Comparison of ENCODE assay signal across 12 mouse cellular contexts in genomic region chr10:68268629-68269028, GRCm38 (mm10). TPM values are rescaled to one million over a fixed set of nuclear protein-coding genes. Genes with fewer than 3 reads are reported as not detected.
A peak's percentile ranks its signal among the peaks of the same experiment; 100 is the strongest.
DNase-seq lines count a peak whose midpoint lies in the region; ATAC-seq and TF ChIP-seq lines count a peak whose summit lies in the region.
"Had no signal": no experiment of that assay in that cellular context is flagged by ENCODE, and none has a peak within 500 bp of the region (broad histone marks: within the 10 kb centered on the region; RNA-seq: fewer than 3 reads in every experiment).

No protein-coding gene starts in this region.

- ATAC-seq in intestine, embryonic 14.5 days (replicated peaks; ENCODE audit: low FRiP score, low TSS enrichment, low read depth) = peak; percentile 59; the same call in 1 of the 2 replicates
- 0 out of 2 replicates have a peak, but pooled peaks have one; percentile 36 for ATAC-seq in stomach, postnatal 0 days (ENCODE audit: low FRiP score, low TSS enrichment)
- ATAC-seq: midbrain, embryonic 16.5 days had no signal

- H3K9me3 ChIP-seq in intestine, embryonic 14.5 days (ENCODE audit: control insufficient read depth, low read length) = no peaks in the 10 kb centered on the region
- no peaks in the 10 kb centered on the region for H3K9me3 ChIP-seq in stomach, postnatal 0 days (ENCODE audit: control insufficient read depth, low read length)
- H3K9me3 ChIP-seq: limb, embryonic 12.5 days had no signal

- TF ChIP-seq CTCF in left cerebral cortex, adult 2 months (IDR thresholded peaks at IDR 0.05) = no peak
- TF ChIP-seq CTCF in stomach, postnatal 0 days (IDR thresholded peaks at IDR 0.05; ENCODE audit: low read depth) = no peak

- no peak for TF ChIP-seq EP300 in stomach, postnatal 0 days (optimal IDR thresholded peaks at IDR 0.05)

- H3K36me3 ChIP-seq in intestine, embryonic 14.5 days (ENCODE audit: control insufficient read depth, insufficient read depth, low read length) = peaks cover 22% of the 10 kb centered on the region
- 0 out of 2 replicates have a peak, but pooled peaks cover 2% of the 10 kb centered on the region for H3K36me3 ChIP-seq in stomach, postnatal 0 days (ENCODE audit: control insufficient read depth, insufficient read depth, low read length)

- H3K4me3 ChIP-seq in left cerebral cortex, adult 2 months = no peak overlapping the region
- no peak overlapping the region for H3K4me3 ChIP-seq in intestine, embryonic 14.5 days (ENCODE audit: low read depth, low read length)
- no peak overlapping the region for H3K4me3 ChIP-seq in stomach, postnatal 0 days (ENCODE audit: low read depth, low read length)
- H3K4me3 ChIP-seq: limb, embryonic 12.5 days had no signal

- no peak overlapping the region for H3K4me2 ChIP-seq in intestine, embryonic 14.5 days (ENCODE audit: low read length)
- H3K4me2 ChIP-seq in stomach, postnatal 0 days (replicated peaks; ENCODE audit: low read depth) = no peak overlapping the region
- H3K4me2 ChIP-seq: limb, embryonic 12.5 days had no signal

- no peak for DNase-seq in left cerebral cortex, adult 2 months (ENCODE audit: extremely low spot score in 1 of 2, low spot score in 2 of 2)
- DNase-seq in left cerebral cortex, adult 9 months (ENCODE audit: low spot score in 2 of 2) = no peak
- no peak for DNase-seq in intestine, embryonic 14.5 days (ENCODE audit: low spot score)
- DNase-seq in kidney, postnatal 4 days = peak; percentile 53 to 69
- no peak for DNase-seq in stomach, postnatal 0 days (ENCODE audit: low spot score)
- DNase-seq in testis, postnatal 10 days (ENCODE audit: low spot score) = no peak
- no peak for DNase-seq in cerebellum, postnatal 14 days
- DNase-seq in spleen, adult 12 weeks (ENCODE audit: low spot score) = no peak
- DNase-seq: heart, postnatal 14 days; retina, postnatal 1 day had no signal

- intact Hi-C loops in left cerebral cortex, adult 2 months (cut with DNase I) = no loop called here

- no peaks in the 10 kb centered on the region for H3K27me3 ChIP-seq in intestine, embryonic 14.5 days (replicated peaks; ENCODE audit: control insufficient read depth, insufficient read depth, low read length)
- H3K27me3 ChIP-seq in stomach, postnatal 0 days (ENCODE audit: control insufficient read depth, insufficient read depth, low read length) = no peaks in the 10 kb centered on the region
- H3K27me3 ChIP-seq: limb, embryonic 12.5 days had no signal

- no peak overlapping the region for H3K9ac ChIP-seq in intestine, embryonic 14.5 days (ENCODE audit: low read length)
- no peak overlapping the region for H3K9ac ChIP-seq in stomach, postnatal 0 days (ENCODE audit: low read length)
- H3K9ac ChIP-seq: limb, embryonic 12.5 days had no signal

- peak overlapping the region; percentile 13; the same call in 1 of the 2 replicates for H3K27ac ChIP-seq in left cerebral cortex, adult 2 months
- no peak overlapping the region for H3K27ac ChIP-seq in intestine, embryonic 14.5 days (ENCODE audit: low read depth)
- no peak overlapping the region for H3K27ac ChIP-seq in stomach, postnatal 0 days (replicated peaks)
- H3K27ac ChIP-seq: limb, embryonic 12.5 days had no signal

- 59% methylated on average over 5 of the region's 5 CpGs for WGBS in intestine, embryonic 14.5 days
- WGBS in stomach, postnatal 0 days = 42% methylated on average over 5 of the region's 5 CpGs

- H3K4me1 ChIP-seq in intestine, embryonic 14.5 days (replicated peaks; ENCODE audit: control insufficient read depth, insufficient read depth, low read length) = peaks cover 9% of the 10 kb centered on the region; the same call in 1 of the 2 replicates
- H3K4me1 ChIP-seq in stomach, postnatal 0 days (replicated peaks; ENCODE audit: control insufficient read depth, insufficient read depth) = no peaks in the 10 kb centered on the region

RNA-seq across cellular contexts. Expression of gene Arid5b, which starts 9.9 kb away (rescaled TPM):
- total RNA-seq in left cerebral cortex, adult 2 months (2021) = 10 to 100 TPM; 32.3 to 38.3 TPM
- polyA plus RNA-seq in intestine, embryonic 14.5 days (2014; fragmentation: Nextera tagmentation; extraction: Ambion mirVana) = 34.0 and 35.0 TPM in 2 replicates
- polyA plus RNA-seq in stomach, postnatal 0 days (2015; fragmentation: Nextera tagmentation; extraction: Ambion mirVana) = 17.9 and 18.3 TPM in 2 replicates

Comparison
In these comparisons a context has a peak if more than half of its experiments do, and no peak if none do; other contexts are left out.
1. DNase-seq: peak in kidney, postnatal 4 days (2 of 2); none in left cerebral cortex, adult 2 months (0 of 2), left cerebral cortex, adult 9 months (0 of 2), intestine, embryonic 14.5 days (single experiment), stomach, postnatal 0 days (single experiment), testis, postnatal 10 days (single experiment), cerebellum, postnatal 14 days (0 of 2) and spleen, adult 12 weeks (single experiment).